Mouse (Mus musculus) cerebellum, adult 2 months (tissue): ENCODE data around the gene Mmachc.

Experiments used
- CTCF ChIP-seq: fragments of 200-500 bp; IDR thresholded peaks from 2 replicates; pipeline ENCODE4 v1.5.1; 2011; ENCODE audit warnings: low read depth, mild to moderate bottlenecking, control low read depth, low read length, moderate library complexity, borderline replicate concordance; ENCODE audit not compliant: insufficient read depth
- POLR2A ChIP-seq: fragments of 200-500 bp; IDR thresholded peaks from 2 replicates; pipeline ENCODE4 v1.6.1; 2011; ENCODE audit warnings: low read length, control low read depth, borderline replicate concordance; ENCODE audit not compliant: insufficient read depth

- TF ChIP-seq POLR2A, result no peak
- no peak for TF ChIP-seq CTCF
These were observed 52.5 kb downstream of the Mmachc start for GRCm38 (mm10) chr4:116655658-116656057.
